Mouse (Mus musculus) c-Kit-positive CD71-positive TER-119-positive erythroid progenitor cells, embryonic 14.5 days (primary cell): ENCODE results near the gene Trappc6a.

Source experiments
- DNase-seq: peaks from one replicate; pipeline ENCODE4 v3.0.0-alpha.2; 2013; ENCODE audit warnings: low spot score

The Trappc6a gene

GRCm38 (mm10) chr7:19523757-19524419 lies 15.7 kb downstream of the Trappc6a start:
- DNase-seq = no peak

DNA sequence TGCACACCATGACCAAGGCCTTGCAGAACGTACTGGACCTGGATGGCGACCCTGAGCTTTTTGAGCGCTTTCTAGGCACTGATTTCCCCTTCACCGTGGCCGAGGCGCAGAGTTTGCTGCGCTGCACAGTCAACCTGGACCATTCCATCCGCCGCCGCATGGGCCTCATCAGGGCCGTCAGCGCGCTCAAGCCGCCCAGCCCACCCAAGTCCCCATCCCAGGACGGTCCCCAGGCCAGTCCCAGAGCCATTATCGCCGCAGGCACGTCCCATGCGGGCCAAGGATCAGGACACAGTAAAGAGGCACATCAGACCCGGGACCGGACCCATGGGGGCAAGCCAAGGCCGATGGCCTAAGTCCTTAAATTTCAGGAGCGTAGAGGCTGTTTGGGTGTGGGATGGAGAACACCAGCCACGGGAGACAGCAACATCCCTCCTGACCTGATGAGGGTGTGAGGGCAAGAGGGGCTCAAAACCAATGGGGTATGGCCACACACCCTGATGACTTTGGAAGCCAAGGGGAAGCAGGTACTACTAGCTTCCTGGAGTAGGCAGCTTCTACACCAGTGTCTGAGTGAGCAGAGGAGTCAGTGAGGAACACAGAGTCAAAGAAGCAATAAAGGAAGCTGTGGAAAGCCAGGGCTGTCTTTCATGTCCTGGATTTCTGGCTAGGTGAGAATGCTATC lies 16.4 kb downstream of the Trappc6a start:
- DNase-seq = no peak

- DNase-seq = no peak
Observed at GRCm38 (mm10) chr7:19525105-19525481, 16.9 kb downstream of the Trappc6a start.

GRCm38 (mm10) chr7:19531077-19531476 lies 22.9 kb downstream of the Trappc6a start:
- DNase-seq = no peak

DNA sequence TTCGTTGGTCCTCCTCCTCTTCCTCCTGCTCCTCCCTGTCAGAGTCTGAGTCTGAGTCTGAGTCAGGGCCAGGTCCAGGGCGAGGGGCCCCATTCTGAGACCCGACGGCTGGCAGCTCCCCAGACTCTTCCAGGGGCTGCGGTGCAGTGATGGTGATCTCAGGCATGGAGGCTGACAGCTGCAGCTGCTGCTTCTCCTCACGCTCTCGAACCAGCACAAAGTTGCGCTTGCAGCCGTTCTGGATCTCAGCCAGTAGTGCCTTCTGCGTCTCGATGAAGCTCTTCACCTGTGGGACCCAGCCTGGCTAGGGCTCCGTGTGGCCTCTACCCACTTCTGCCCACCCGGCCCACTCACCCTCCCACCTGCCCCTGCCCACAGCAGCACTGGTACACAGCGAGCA lies 24.0 kb downstream of the Trappc6a start:
- no peak for DNase-seq

DNA sequence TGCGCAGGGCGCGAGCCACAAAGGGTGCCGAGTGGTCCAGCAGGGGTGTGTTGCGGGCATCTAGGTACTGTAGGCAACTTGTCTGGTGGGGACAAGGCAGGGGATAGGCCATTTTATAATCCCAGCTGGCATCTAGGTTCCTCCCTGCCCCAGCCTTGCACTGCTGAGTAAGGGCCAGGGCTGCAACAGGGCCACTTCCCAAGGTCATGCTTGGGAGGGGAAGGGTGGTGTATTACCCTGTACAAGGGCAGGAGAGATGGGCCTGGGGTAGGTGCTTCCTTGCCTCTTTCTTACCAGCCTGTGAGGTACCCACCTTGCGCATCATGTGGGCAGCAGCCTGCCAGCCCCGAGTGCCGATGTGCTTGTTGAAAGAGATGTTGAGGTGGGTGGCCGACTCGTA lies 26.5 kb downstream of the Trappc6a start:
- DNase-seq = no peak

GRCm38 (mm10) chr7:19540771-19541566 lies 32.8 kb downstream of the Trappc6a start:
- no peak for DNase-seq

DNA sequence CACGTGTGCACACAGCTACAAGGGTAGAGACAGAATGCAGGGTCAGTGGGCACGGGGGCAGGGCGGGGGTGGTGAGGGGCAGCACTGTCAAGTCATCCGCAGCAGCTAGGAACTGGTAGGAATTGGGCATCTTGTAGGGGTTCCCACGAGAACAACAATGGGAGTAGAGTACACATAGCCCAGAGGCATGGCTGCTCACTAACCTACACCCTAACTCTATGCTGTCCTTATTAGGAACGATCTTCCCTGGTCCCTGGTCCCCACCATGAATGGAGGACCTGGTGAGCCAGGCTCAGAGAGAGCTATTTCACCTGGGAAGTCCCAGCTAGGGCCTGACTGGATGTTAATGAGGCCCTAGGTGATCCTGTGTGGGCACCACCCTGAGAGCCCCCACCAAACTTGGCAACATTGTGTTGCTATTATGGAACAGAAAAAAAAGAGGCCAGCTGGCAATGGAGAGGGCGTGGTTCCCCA lies 33.5 kb downstream of the Trappc6a start:
- DNase-seq = no peak

GRCm38 (mm10) chr7:19542155-19542691 lies 34.0 kb downstream of the Trappc6a start:
- DNase-seq = no peak

GRCm38 (mm10) chr7:19543584-19543983 lies 35.4 kb downstream of the Trappc6a start:
- no peak for DNase-seq

- DNase-seq = no peak
Observed at GRCm38 (mm10) chr7:19546007-19546406, 37.8 kb downstream of the Trappc6a start.

GRCm38 (mm10) chr7:19547344-19547969 lies 39.3 kb downstream of the Trappc6a start:
- DNase-seq = no peak

GRCm38 (mm10) chr7:19549394-19549793 lies 41.2 kb downstream of the Trappc6a start:
- no peak for DNase-seq

- DNase-seq = no peak
Observed at GRCm38 (mm10) chr7:19551634-19552033, 43.4 kb downstream of the Trappc6a start.

DNA sequence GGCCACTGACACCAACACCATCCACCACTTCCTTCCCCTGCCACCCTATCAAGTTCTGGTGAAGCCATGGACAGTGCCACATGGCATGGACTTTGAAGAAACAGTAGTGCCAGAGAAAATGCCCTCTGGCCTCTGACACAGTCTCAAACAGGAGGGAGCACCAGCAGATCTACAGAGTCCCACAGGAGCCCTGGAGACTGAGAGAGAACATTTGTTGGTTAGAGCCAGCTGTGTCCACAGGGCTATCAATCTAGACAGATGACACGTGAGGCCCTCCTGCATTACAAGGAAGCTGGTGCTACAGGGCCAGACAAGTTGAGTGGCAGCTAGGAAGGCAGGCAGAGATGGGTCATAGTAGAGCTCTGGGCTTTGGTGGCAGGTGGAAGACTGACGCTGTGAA lies 44.2 kb downstream of the Trappc6a start:
- DNase-seq = no peak

GRCm38 (mm10) chr7:19554168-19554567 lies 46.0 kb downstream of the Trappc6a start:
- no peak for DNase-seq

GRCm38 (mm10) chr7:19557086-19557485 lies 48.9 kb downstream of the Trappc6a start:
- DNase-seq = no peak

DNA sequence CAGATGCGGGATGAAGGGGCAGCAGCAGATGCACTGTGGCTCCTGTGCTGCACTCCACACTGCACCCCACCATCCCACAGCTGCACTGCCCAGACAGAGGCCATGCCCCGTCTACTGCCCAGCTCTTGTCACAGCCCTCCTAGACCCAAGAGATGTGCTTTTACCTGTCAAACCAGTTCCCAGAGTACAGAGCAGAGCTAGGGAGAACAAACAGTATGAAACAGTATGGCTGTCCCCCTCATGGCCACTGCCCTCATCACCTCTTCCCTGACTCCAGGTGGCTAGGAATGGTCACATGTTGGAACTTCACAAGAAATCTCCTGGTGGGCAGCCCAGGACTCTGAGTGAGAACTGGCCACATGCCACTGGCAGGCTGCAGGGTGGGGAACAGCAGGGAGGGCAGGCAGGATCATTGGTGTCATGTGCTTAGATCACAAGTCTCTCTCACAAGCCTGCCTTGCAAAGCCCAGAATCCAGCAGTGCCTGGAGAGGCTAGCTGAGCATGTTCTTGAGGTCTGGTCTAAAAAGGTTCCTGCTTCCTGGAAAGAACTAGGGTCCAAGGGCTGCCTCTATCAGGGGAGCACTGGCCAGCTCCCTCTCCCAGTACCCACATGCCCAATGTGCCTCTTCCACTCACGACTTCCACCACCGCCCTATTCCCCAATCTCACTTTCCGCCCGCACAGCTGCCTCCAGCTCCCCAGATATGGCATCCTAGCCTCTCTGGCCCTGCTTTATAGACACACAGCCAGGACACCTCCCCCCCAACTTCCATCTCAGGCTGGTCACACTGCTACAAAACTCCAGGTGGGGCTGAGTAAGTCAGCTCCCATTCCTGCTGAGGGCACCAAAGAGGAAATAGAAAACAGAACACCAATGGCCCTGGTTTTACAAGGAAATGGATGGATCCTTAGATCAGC lies 50.0 kb downstream of the Trappc6a start:
- no peak for DNase-seq

DNA sequence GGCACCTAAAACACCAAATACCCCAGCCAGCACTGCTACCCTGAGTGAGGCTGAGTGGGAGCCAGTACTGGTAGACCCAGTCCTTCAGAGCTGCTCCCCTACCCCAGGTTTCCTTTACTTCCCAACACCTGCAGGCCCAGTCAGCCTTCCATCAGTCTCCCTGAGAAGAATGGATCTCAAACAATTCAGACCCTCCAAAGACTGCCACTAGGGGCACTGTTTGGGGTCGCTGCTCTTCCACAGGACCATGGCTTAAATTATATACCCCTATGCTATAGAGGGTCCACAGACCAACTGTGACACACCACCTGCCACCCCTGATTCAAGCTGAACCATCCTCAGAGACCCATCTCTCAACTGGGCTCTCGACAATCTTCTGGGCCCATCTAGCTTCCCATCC lies 50.8 kb downstream of the Trappc6a start:
- DNase-seq = no peak

GRCm38 (mm10) chr7:19560491-19561260 lies 52.5 kb downstream of the Trappc6a start:
- DNase-seq = no peak
